Mouse (Mus musculus) embryonic fibroblast, embryonic 13.5 days (primary cell): Measurements from ENCODE around the gene Ctnnbl1.

ENCODE experiments used
- CTCF ChIP-seq: IDR thresholded peaks from 2 replicates; pipeline ENCODE4 v1.5.1; 2011; ENCODE audit warnings: mild to moderate bottlenecking, control low read depth, low read length, moderate library complexity, borderline replicate concordance; ENCODE audit not compliant: insufficient read depth
- POLR2A ChIP-seq: IDR thresholded peaks from 2 replicates; pipeline ENCODE4 v1.6.1; 2011; ENCODE audit warnings: low read depth, mild to moderate bottlenecking, control low read depth, low read length, moderate library complexity

DNA sequence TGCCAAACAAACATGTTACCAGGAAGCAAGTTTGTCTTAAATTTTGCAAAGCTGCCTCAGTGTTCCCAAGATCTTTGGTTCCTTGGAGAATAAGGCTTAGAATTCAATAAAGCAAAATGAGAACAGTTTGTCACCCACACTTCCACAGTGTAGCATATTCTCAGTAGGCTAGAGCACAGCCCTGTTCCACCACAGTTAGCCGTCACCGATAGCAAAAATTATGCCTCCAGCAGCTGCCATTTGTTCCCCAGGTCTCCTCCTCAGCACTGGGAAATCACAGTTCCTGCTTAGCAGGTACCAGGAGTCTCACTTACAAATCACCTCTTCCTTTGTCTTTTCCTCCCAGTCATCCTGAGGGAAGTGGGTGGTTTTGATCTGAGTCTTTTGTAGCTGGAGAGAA, 10.8 kb downstream of the Ctnnbl1 start:
- TF ChIP-seq CTCF (no peak), POLR2A (no peak)
